In the genomic region with DNA sequence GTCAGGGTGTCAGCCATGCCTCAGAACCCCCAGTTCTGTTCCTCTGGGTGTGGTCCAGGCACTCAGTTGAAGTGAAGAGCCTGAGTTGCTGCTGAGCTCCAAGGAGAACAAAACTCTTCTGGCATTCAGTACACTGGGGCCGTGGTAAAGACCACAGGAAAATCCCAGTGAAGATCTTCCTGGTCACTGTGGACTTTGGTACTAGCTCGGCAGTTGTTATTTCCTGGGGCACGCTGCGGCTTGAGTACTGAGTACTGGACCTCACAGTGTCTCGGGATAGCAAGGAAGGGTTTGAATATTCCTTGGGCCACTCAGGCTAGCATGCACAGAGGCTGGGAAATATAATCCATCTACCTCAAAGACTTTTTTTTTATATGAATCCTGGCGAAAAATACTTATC, we compare ENCODE assay signal across 30 mouse cellular contexts.
"Had no signal": no experiment of that assay in that cellular context is flagged by ENCODE, and none has a peak within 500 bp of the region (broad histone marks: within the 10 kb centered on the region; RNA-seq: fewer than 3 reads in every experiment).

No protein-coding gene starts in this region.

- H3K4me2 ChIP-seq: heart, embryonic 11.5 days; heart, embryonic 12.5 days; heart, embryonic 13.5 days; heart, embryonic 15.5 days; hindbrain, embryonic 12.5 days; hindbrain, embryonic 13.5 days; hindbrain, embryonic 14.5 days; kidney, embryonic 15.5 days had no signal

- H3K9me3 ChIP-seq: heart, embryonic 10.5 days; heart, embryonic 12.5 days; heart, embryonic 13.5 days; heart, embryonic 15.5 days; hindbrain, embryonic 10.5 days; hindbrain, embryonic 12.5 days; hindbrain, embryonic 13.5 days; hindbrain, embryonic 15.5 days; kidney, embryonic 15.5 days had no signal

- H3K4me3 ChIP-seq: heart, embryonic 10.5 days; heart, embryonic 12.5 days; heart, embryonic 13.5 days; heart, embryonic 15.5 days; hindbrain, embryonic 10.5 days; hindbrain, embryonic 12.5 days; hindbrain, embryonic 13.5 days; hindbrain, embryonic 15.5 days; kidney, embryonic 15.5 days; layer of hippocampus, adult 2 months; left cerebral cortex, adult 2 months had no signal

- H3K36me3 ChIP-seq: heart, embryonic 10.5 days; heart, embryonic 12.5 days; heart, embryonic 13.5 days; heart, embryonic 15.5 days; hindbrain, embryonic 10.5 days; hindbrain, embryonic 12.5 days; hindbrain, embryonic 13.5 days; hindbrain, embryonic 15.5 days; kidney, embryonic 15.5 days had no signal

- H3K27ac ChIP-seq: heart, embryonic 10.5 days; heart, embryonic 13.5 days; heart, embryonic 15.5 days; hindbrain, embryonic 10.5 days; hindbrain, embryonic 12.5 days; hindbrain, embryonic 13.5 days; hindbrain, embryonic 14.5 days; hindbrain, embryonic 15.5 days; hindbrain, postnatal 0 days; kidney, embryonic 15.5 days; kidney, postnatal 0 days; layer of hippocampus, adult 2 months; left cerebral cortex, adult 2 months had no signal

- H3K9ac ChIP-seq: heart, embryonic 12.5 days; heart, embryonic 13.5 days; heart, embryonic 15.5 days; hindbrain, embryonic 12.5 days; hindbrain, embryonic 13.5 days; hindbrain, embryonic 14.5 days; hindbrain, embryonic 15.5 days; kidney, embryonic 15.5 days had no signal

- H3K4me1 ChIP-seq: heart, embryonic 10.5 days; heart, embryonic 13.5 days; hindbrain, embryonic 10.5 days; hindbrain, embryonic 12.5 days; kidney, embryonic 15.5 days had no signal

- H3K27me3 ChIP-seq: hindbrain, embryonic 15.5 days had no signal

- DNase-seq: heart, postnatal 10 days; heart, postnatal 14 days; heart, postnatal 36 days; heart, postnatal 4 days; kidney, adult 11 months; kidney, adult 18-20 months; kidney, adult 2 months; kidney, adult 9 months; kidney, postnatal 10 days; kidney, postnatal 14 days; kidney, postnatal 25 days; kidney, postnatal 36 days; kidney, postnatal 4 days; layer of hippocampus, adult 9-11 months; layer of hippocampus, postnatal 36 days had no signal
